ENCODE assay signal across 8 mouse cellular contexts in genomic region chr2:5844873-5845631, GRCm38 (mm10). TPM values are rescaled to one million over a fixed set of nuclear protein-coding genes. Genes with fewer than 3 reads are reported as not detected.
A peak's percentile ranks its signal among the peaks of the same experiment; 100 is the strongest.
DNase-seq lines count a peak whose midpoint lies in the region; ATAC-seq and TF ChIP-seq lines count a peak whose summit lies in the region.

TSS of gene Nudt5 (plus strand) at chr2:5845019.
TSS of gene Cdc123 (minus strand) at chr2:5845164.

- peak within 1 kb of the TSS; percentile 65 for H3K9ac ChIP-seq in embryonic facial prominence, embryonic 15.5 days
- peak within 1 kb of the TSS; percentile 82 for H3K9ac ChIP-seq in limb, embryonic 14.5 days (ENCODE audit: low read depth, low read length, severe bottlenecking)
- peak within 1 kb of the TSS; percentile 81 for H3K9ac ChIP-seq in midbrain, postnatal 0 days (replicated peaks; ENCODE audit: low read length, poor library complexity, severe bottlenecking)

- H3K4me1 ChIP-seq in bone marrow, adult 2 months (ENCODE audit: control insufficient read depth, insufficient read depth, low read length) = no peaks in the 10 kb centered on the region; the same call in 1 of the 2 replicates
- peaks cover 14% of the 10 kb centered on the region for H3K4me1 ChIP-seq in embryonic facial prominence, embryonic 15.5 days
- H3K4me1 ChIP-seq in limb, embryonic 14.5 days (ENCODE audit: control insufficient read depth, insufficient read depth, low read length) = peaks cover 12% of the 10 kb centered on the region
- no peaks in the 10 kb centered on the region for H3K4me1 ChIP-seq in midbrain, postnatal 0 days (ENCODE audit: insufficient read depth, low read length)

- peak; percentile 52; the same call in 1 of the 2 replicates for TF ChIP-seq POLR2A in bone marrow, adult 2 months (IDR thresholded peaks at IDR 0.05; ENCODE audit: borderline replicate concordance, control insufficient read depth, low read depth, low read length)
- TF ChIP-seq POLR2A in limb, embryonic 14.5 days (IDR thresholded peaks at IDR 0.05; ENCODE audit: borderline replicate concordance, extremely low read depth, insufficient read depth, insufficient read length) = peak; percentile 72; the same call in 1 of the 2 replicates

- H3K27ac ChIP-seq in bone marrow, adult 2 months (ENCODE audit: control insufficient read depth, insufficient read depth, low read depth, low read length, poor library complexity) = peak within 1 kb of the TSS; percentile 72
- peak within 1 kb of the TSS; percentile 95 for H3K27ac ChIP-seq in embryonic facial prominence, embryonic 15.5 days (replicated peaks)
- H3K27ac ChIP-seq in limb, embryonic 14.5 days (replicated peaks; ENCODE audit: low read depth, low read length) = peak within 1 kb of the TSS; percentile 85
- H3K27ac ChIP-seq in midbrain, postnatal 0 days (ENCODE audit: low read depth, low read length) = peak within 1 kb of the TSS; percentile 96

- H3K36me3 ChIP-seq in embryonic facial prominence, embryonic 15.5 days = peaks cover 21% of the 10 kb centered on the region
- peaks cover 22% of the 10 kb centered on the region for H3K36me3 ChIP-seq in limb, embryonic 14.5 days (ENCODE audit: control insufficient read depth, insufficient read depth, low read length)
- H3K36me3 ChIP-seq in midbrain, postnatal 0 days (ENCODE audit: insufficient read depth, low read length) = peaks cover 12% of the 10 kb centered on the region

- H3K4me2 ChIP-seq in embryonic facial prominence, embryonic 15.5 days (replicated peaks) = peak within 1 kb of the TSS; percentile 59
- H3K4me2 ChIP-seq in limb, embryonic 14.5 days (replicated peaks; ENCODE audit: low read depth, low read length, severe bottlenecking) = peak within 1 kb of the TSS; percentile 56
- peak within 1 kb of the TSS; percentile 64 for H3K4me2 ChIP-seq in midbrain, postnatal 0 days (ENCODE audit: low read depth, low read length, poor library complexity, severe bottlenecking)

- no peaks in the 10 kb centered on the region for H3K9me3 ChIP-seq in embryonic facial prominence, embryonic 15.5 days (replicated peaks)
- H3K9me3 ChIP-seq in limb, embryonic 14.5 days (ENCODE audit: control insufficient read depth, low read length) = no peaks in the 10 kb centered on the region
- H3K9me3 ChIP-seq in midbrain, postnatal 0 days (ENCODE audit: low read length) = no peaks in the 10 kb centered on the region

- ATAC-seq in embryonic facial prominence, embryonic 15.5 days (ENCODE audit: insufficient number of reproducible peaks, low FRiP score, low TSS enrichment, low read depth) = peak; percentile 94
- ATAC-seq in limb, embryonic 14.5 days (ENCODE audit: low FRiP score, low read depth) = peak; percentile 97
- ATAC-seq in midbrain, postnatal 0 days (ENCODE audit: low FRiP score) = peak; percentile 95

- peak; percentile 80 for TF ChIP-seq CTCF in bone marrow, adult 2 months (IDR thresholded peaks at IDR 0.05; ENCODE audit: control insufficient read depth, insufficient read depth, low read length)
- TF ChIP-seq CTCF in midbrain, postnatal 0 days (IDR thresholded peaks at IDR 0.05) = peak; percentile 91

- peak; percentile 96 for DNase-seq in 416B (ENCODE audit: low read depth)
- DNase-seq in heart, adult 8-10 months (ENCODE audit: low spot score) = peak; percentile 92
- DNase-seq in kidney, adult 9 months = peak; percentile 94
- DNase-seq in limb, embryonic 14.5 days (ENCODE audit: low spot score) = peak; percentile 93
- peak; percentile 96 for DNase-seq in midbrain, postnatal 0 days (ENCODE audit: low spot score)
- DNase-seq in spleen, postnatal 14 days (ENCODE audit: low spot score in 2 of 2) = peak; percentile 63 to 79

- H3K4me3 ChIP-seq in bone marrow, adult 2 months (replicated peaks; ENCODE audit: control insufficient read depth, low read depth, low read length) = peak within 1 kb of the TSS; percentile 82
- peak within 1 kb of the TSS; percentile 77 for H3K4me3 ChIP-seq in embryonic facial prominence, embryonic 15.5 days (replicated peaks)
- peak within 1 kb of the TSS; percentile 79 for H3K4me3 ChIP-seq in limb, embryonic 14.5 days (replicated peaks; ENCODE audit: low read length)
- peak within 1 kb of the TSS; percentile 75 for H3K4me3 ChIP-seq in midbrain, postnatal 0 days (ENCODE audit: low read depth, low read length)

- WGBS in bone marrow, adult 2 months = under 1% methylated on average over 52 of the region's 53 CpGs
- under 1% methylated on average over 53 of the region's 53 CpGs for WGBS in embryonic facial prominence, embryonic 15.5 days
- WGBS in limb, embryonic 14.5 days = under 1% methylated on average over 53 of the region's 53 CpGs
- WGBS in midbrain, postnatal 0 days = under 1% methylated on average over 53 of the region's 53 CpGs

- no peaks in the 10 kb centered on the region for H3K27me3 ChIP-seq in embryonic facial prominence, embryonic 15.5 days
- H3K27me3 ChIP-seq in limb, embryonic 14.5 days (ENCODE audit: control insufficient read depth, insufficient read depth, low read length) = no peaks in the 10 kb centered on the region
- H3K27me3 ChIP-seq in midbrain, postnatal 0 days (ENCODE audit: insufficient read depth, low read length) = no peaks in the 10 kb centered on the region

RNA-seq across cellular contexts. Expression of gene Nudt5, which starts in this region (rescaled TPM):
- polyA plus RNA-seq in bone marrow, adult 2 months (2011; ENCODE audit: insufficient read depth, insufficient read length, low replicate concordance, missing spikeins) = 24.0 and 36.3 TPM in 2 replicates
- polyA plus RNA-seq in embryonic facial prominence, embryonic 15.5 days (2015; fragmentation: Nextera tagmentation; extraction: Ambion mirVana) = 60.0 and 63.2 TPM in 2 replicates
- total RNA-seq in heart, adult 8-10 months (2022) = 10 to 100 TPM; 10.5 to 13.6 (median 11.3) TPM
- polyA plus RNA-seq in limb, embryonic 14.5 days (2012; rRNA removed) = 28.7 and 34.6 TPM in 2 replicates
- 56.4 and 57.4 TPM in 2 replicates for polyA plus RNA-seq in limb, embryonic 14.5 days (2014; fragmentation: Nextera tagmentation; extraction: Ambion mirVana)
- 12.6 and 14.3 TPM in 2 replicates for total RNA-seq in midbrain, postnatal 0 days (2014; rRNA removed)
- 11.4 and 13.7 TPM in 2 replicates for polyA plus RNA-seq in midbrain, postnatal 0 days (2015; fragmentation: Nextera tagmentation; extraction: Ambion mirVana)

RNA-seq across cellular contexts. Expression of gene Cdc123, which starts in this region (rescaled TPM):
- polyA plus RNA-seq in bone marrow, adult 2 months (2011; ENCODE audit: insufficient read depth, insufficient read length, low replicate concordance, missing spikeins) = 58.0 and 72.0 TPM in 2 replicates
- polyA plus RNA-seq in embryonic facial prominence, embryonic 15.5 days (2015; fragmentation: Nextera tagmentation; extraction: Ambion mirVana) = 299 and 301 TPM in 2 replicates
- total RNA-seq in heart, adult 8-10 months (2022) = 10 to 100 TPM; 77.9 to 91.8 (median 85.9) TPM
- 182 and 209 TPM in 2 replicates for polyA plus RNA-seq in limb, embryonic 14.5 days (2012; rRNA removed)
- polyA plus RNA-seq in limb, embryonic 14.5 days (2014; fragmentation: Nextera tagmentation; extraction: Ambion mirVana) = 296 TPM in 2 replicates
- total RNA-seq in midbrain, postnatal 0 days (2014; rRNA removed) = 72.5 and 72.9 TPM in 2 replicates
- 223 and 233 TPM in 2 replicates for polyA plus RNA-seq in midbrain, postnatal 0 days (2015; fragmentation: Nextera tagmentation; extraction: Ambion mirVana)

Comparison
In these comparisons a context has a peak if more than half of its experiments do, and no peak if none do; other contexts are left out.
1. Peak in every context shown above with its lines: DNase-seq, ATAC-seq, H3K4me3 ChIP-seq and H3K27ac ChIP-seq.